Mouse (Mus musculus): ENCODE measurements around the gene Ermp1. TPM values are rescaled to one million over a fixed set of nuclear protein-coding genes. Genes with fewer than 3 reads are reported as not detected.
A peak's percentile ranks its signal among the peaks of the same experiment; 100 is the strongest.

Gene Ermp1
- polyA plus RNA-seq, 1 experiment from 2014 or later, result 11.4 TPM

GRCm38 (mm10) chr19:29658836-29659235 is 10.6 kb upstream of the Ermp1 start:
- WGBS, result 89% methylated on average over 4 of the region's 4 CpGs
- no peaks in the 10 kb centered on the region for H3K9me3 ChIP-seq
- H3K27ac ChIP-seq (replicated peaks), result no peak overlapping the region
- H3K9ac ChIP-seq, result no peak overlapping the region
- H3K4me3 ChIP-seq, result no peak overlapping the region
- no peak overlapping the region for H3K4me2 ChIP-seq
- H3K36me3 ChIP-seq, result no peaks in the 10 kb centered on the region
- H3K27me3 ChIP-seq, result no peaks in the 10 kb centered on the region
- no peak for ATAC-seq (ENCODE audit: low FRiP score, low read depth)
- H3K4me1 ChIP-seq (replicated peaks), result no peaks in the 10 kb centered on the region

- Histone ChIP-seq H3K27me3 (no peaks in the 10 kb centered on the region), H3K27ac (replicated peaks) (no peak overlapping the region), H3K9me3 (no peaks in the 10 kb centered on the region), H3K4me2 (no peak overlapping the region), H3K9ac (no peak overlapping the region), H3K4me3 (no peak overlapping the region), H3K4me1 (replicated peaks) (no peaks in the 10 kb centered on the region), H3K36me3 (no peaks in the 10 kb centered on the region)
- no peak for ATAC-seq (ENCODE audit: low FRiP score, low read depth)
- 89% methylated on average over 2 of the region's 2 CpGs for WGBS
Measured at GRCm38 (mm10) chr19:29657558-29657957, 9.3 kb upstream of the Ermp1 start.

DNA sequence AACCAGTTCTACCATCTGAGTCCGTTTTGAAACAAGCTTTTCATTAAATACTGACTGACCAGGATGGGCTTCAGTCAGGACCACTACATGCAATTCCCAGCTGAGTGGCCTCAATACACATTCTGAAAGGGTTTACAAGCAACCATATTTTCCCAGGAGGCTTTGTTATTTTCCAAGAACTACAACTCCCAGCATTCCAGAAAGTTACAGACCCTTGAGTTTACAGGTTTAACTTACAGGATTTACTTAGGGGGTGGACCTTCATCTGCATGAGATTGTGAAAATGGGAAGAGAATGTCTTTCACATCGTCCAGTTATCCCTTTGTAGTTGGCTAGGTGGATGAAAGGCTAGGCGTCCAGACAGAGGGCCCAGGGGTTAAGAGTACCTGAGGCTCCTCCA is 8.8 kb upstream of the Ermp1 start:
- no peak for ATAC-seq (ENCODE audit: low FRiP score, low read depth)
- 66% methylated on average over 3 of the region's 3 CpGs for WGBS
- Histone ChIP-seq H3K4me3 (no peak overlapping the region), H3K4me1 (replicated peaks) (no peaks in the 10 kb centered on the region), H3K4me2 (no peak overlapping the region), H3K9ac (no peak overlapping the region), H3K9me3 (no peaks in the 10 kb centered on the region), H3K27ac (replicated peaks) (no peak overlapping the region), H3K36me3 (no peaks in the 10 kb centered on the region), H3K27me3 (no peaks in the 10 kb centered on the region)

DNA sequence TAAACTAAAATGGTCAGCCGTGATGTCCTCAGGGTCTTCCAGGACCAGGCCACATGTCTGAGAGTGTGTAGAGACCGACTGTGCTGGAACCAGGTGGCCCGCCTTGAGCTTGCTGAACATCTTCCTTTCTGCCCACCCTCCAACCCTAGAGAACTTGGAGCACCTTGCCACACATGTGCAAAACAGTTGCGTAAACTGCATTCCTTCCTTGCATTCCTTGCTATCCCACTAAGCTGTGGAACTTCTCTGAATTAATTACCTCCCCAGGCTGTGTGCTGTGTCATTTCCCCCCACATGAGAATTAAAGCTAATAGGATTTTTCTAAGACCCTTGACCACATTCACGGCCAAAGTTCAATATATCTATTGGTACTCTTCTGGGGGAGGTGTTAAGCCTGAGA is 8.4 kb upstream of the Ermp1 start:
- ATAC-seq (ENCODE audit: low FRiP score, low read depth), result no peak

DNA sequence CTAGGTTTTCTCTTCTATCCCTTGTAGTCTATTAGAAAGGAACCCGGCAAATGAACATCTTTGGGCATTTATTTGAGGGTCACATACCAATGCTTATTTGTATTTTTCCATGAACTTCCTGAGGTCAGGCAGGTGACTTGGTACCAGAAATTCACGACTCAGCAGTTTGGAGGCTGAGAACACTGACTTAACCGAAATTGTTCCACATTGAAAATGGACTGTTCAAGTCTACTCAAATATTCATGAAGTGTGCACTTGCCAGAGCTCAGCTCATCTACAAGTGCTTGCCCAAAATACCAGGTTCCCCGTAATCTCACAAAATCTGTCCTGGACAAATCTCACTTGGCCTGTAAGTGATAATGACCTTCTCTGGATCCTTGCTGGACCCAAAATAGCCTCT is 7.8 kb upstream of the Ermp1 start:
- no peak overlapping the region for H3K9ac ChIP-seq
- no peak overlapping the region for H3K4me3 ChIP-seq
- H3K27ac ChIP-seq (replicated peaks), result no peak overlapping the region
- 87% methylated on average over 4 of the region's 4 CpGs for WGBS
- no peaks in the 10 kb centered on the region for H3K4me1 ChIP-seq (replicated peaks)
- no peak for ATAC-seq (ENCODE audit: low FRiP score, low read depth)
- no peak overlapping the region for H3K4me2 ChIP-seq
- H3K9me3 ChIP-seq, result no peaks in the 10 kb centered on the region
- no peaks in the 10 kb centered on the region for H3K36me3 ChIP-seq
- no peaks in the 10 kb centered on the region for H3K27me3 ChIP-seq

More for the DNA sequence above, 8.4 kb upstream of the Ermp1 start:
- Histone ChIP-seq H3K9ac (no peak overlapping the region), H3K9me3 (no peaks in the 10 kb centered on the region), H3K4me1 (replicated peaks) (no peaks in the 10 kb centered on the region), H3K27ac (replicated peaks) (no peak overlapping the region), H3K27me3 (no peaks in the 10 kb centered on the region), H3K36me3 (no peaks in the 10 kb centered on the region), H3K4me3 (no peak overlapping the region), H3K4me2 (no peak overlapping the region)
- WGBS, result 88% methylated on average over 5 of the region's 5 CpGs

- H3K9ac ChIP-seq, result no peak overlapping the region
- no peaks in the 10 kb centered on the region for H3K27me3 ChIP-seq
- no peak overlapping the region for H3K27ac ChIP-seq (replicated peaks)
- no peaks in the 10 kb centered on the region for H3K9me3 ChIP-seq
- no peaks in the 10 kb centered on the region for H3K36me3 ChIP-seq
- no peak overlapping the region for H3K4me3 ChIP-seq
- no peak for ATAC-seq (ENCODE audit: low FRiP score, low read depth)
- H3K4me1 ChIP-seq (replicated peaks), result no peaks in the 10 kb centered on the region
- 30% methylated on average over 6 of the region's 6 CpGs for WGBS
- H3K4me2 ChIP-seq, result no peak overlapping the region
Measured at GRCm38 (mm10) chr19:29655148-29655547, 6.9 kb upstream of the Ermp1 start.

- Histone ChIP-seq H3K4me2 (no peak overlapping the region), H3K9me3 (no peaks in the 10 kb centered on the region), H3K27me3 (no peaks in the 10 kb centered on the region), H3K4me1 (replicated peaks) (no peaks in the 10 kb centered on the region), H3K4me3 (no peak overlapping the region), H3K27ac (replicated peaks) (no peak overlapping the region), H3K9ac (no peak overlapping the region), H3K36me3 (no peaks in the 10 kb centered on the region)
- ATAC-seq (ENCODE audit: low FRiP score, low read depth), result no peak
- 93% methylated on average over 9 of the region's 9 CpGs for WGBS
Measured at GRCm38 (mm10) chr19:29653768-29654265, 5.6 kb upstream of the Ermp1 start.

DNA sequence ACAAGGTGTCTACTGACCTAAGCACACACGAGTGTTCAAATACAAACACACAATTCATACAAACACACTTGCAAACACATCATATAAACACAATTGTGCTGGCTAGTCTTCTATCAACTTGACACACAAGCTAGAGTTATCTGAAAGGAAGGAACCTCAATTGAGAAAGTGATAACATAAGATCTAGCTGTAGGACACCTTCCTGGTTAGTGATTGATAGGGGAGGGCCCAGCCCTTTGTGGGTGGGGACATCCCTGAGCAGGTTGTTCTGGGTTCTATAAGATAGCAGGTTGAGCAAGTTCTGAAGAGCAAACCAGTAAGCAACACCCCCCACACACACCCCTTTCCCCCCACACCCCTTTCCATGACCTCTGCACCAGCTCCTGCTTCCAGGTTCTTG is 1.5 kb upstream of the Ermp1 start:
- Histone ChIP-seq H3K9me3 (no peaks in the 10 kb centered on the region), H3K27me3 (no peaks in the 10 kb centered on the region), H3K4me2 (no peak overlapping the region), H3K36me3 (no peaks in the 10 kb centered on the region; the same call in 1 of the 2 replicates), H3K4me1 (replicated peaks) (peaks cover 3% of the 10 kb centered on the region; the same call in 1 of the 2 replicates), H3K9ac (no peak overlapping the region), H3K4me3 (no peak overlapping the region), H3K27ac (replicated peaks) (no peak overlapping the region)
- no peak for ATAC-seq (ENCODE audit: low FRiP score, low read depth)
- 94% methylated on average over 1 of the region's 1 CpGs for WGBS

GRCm38 (mm10) chr19:29648550-29648914 is 317 bp upstream of the Ermp1 start:
- ATAC-seq (ENCODE audit: low FRiP score, low read depth), result no peak
- Histone ChIP-seq H3K27me3 (no peaks in the 10 kb centered on the region), H3K9me3 (no peaks in the 10 kb centered on the region), H3K4me3 (peak overlapping the region; percentile 92), H3K4me1 (replicated peaks) (peaks cover 3% of the 10 kb centered on the region; the same call in 1 of the 2 replicates), H3K36me3 (no peaks in the 10 kb centered on the region; the same call in 1 of the 2 replicates), H3K27ac (replicated peaks) (peak overlapping the region; percentile 91), H3K9ac (0 out of 2 replicates have a peak overlapping the region, but pooled peaks have one; percentile 17), H3K4me2 (peak overlapping the region; percentile 62)
- WGBS, result 30% methylated on average over 4 of the region's 4 CpGs

- no peak overlapping the region for H3K9ac ChIP-seq
- H3K27ac ChIP-seq (replicated peaks), result no peak overlapping the region
- ATAC-seq (ENCODE audit: low FRiP score, low read depth), result no peak
- no peaks in the 10 kb centered on the region for H3K9me3 ChIP-seq
- 96% methylated on average over 6 of the region's 6 CpGs for WGBS
- H3K4me1 ChIP-seq (replicated peaks), result peaks cover 3% of the 10 kb centered on the region; the same call in 1 of the 2 replicates
- H3K27me3 ChIP-seq, result no peaks in the 10 kb centered on the region
- H3K36me3 ChIP-seq, result no peaks in the 10 kb centered on the region; the same call in 1 of the 2 replicates
- no peak overlapping the region for H3K4me2 ChIP-seq
- H3K4me3 ChIP-seq, result no peak overlapping the region
Measured at GRCm38 (mm10) chr19:29644747-29645146, 3.5 kb downstream of the Ermp1 start.

- Histone ChIP-seq H3K4me2 (no peak overlapping the region), H3K4me1 (replicated peaks) (peaks cover under 1% of the 10 kb centered on the region; the same call in 1 of the 2 replicates), H3K36me3 (no peaks in the 10 kb centered on the region; the same call in 1 of the 2 replicates), H3K4me3 (no peak overlapping the region), H3K27me3 (no peaks in the 10 kb centered on the region), H3K9ac (no peak overlapping the region), H3K27ac (replicated peaks) (no peak overlapping the region), H3K9me3 (no peaks in the 10 kb centered on the region)
- WGBS, result 80% methylated on average over 11 of the region's 11 CpGs
- ATAC-seq (ENCODE audit: low FRiP score, low read depth), result no peak
Measured at GRCm38 (mm10) chr19:29643194-29643922, 4.9 kb downstream of the Ermp1 start.

GRCm38 (mm10) chr19:29642211-29642610 is 6.0 kb downstream of the Ermp1 start:
- Histone ChIP-seq H3K9ac (no peak overlapping the region), H3K4me1 (replicated peaks) (no peaks in the 10 kb centered on the region), H3K27me3 (no peaks in the 10 kb centered on the region), H3K9me3 (no peaks in the 10 kb centered on the region), H3K4me2 (no peak overlapping the region), H3K36me3 (no peaks in the 10 kb centered on the region; the same call in none of the 2 replicates), H3K27ac (replicated peaks) (no peak overlapping the region), H3K4me3 (no peak overlapping the region)
- no peak for ATAC-seq (ENCODE audit: low FRiP score, low read depth)
- WGBS, result 70% methylated on average over 6 of the region's 6 CpGs
